Mouse (Mus musculus) ovary, adult 18-20 months (tissue): ENCODE measurements around the gene Psmg4.

Source experiments
- DNase-seq: peaks from one replicate; pipeline ENCODE4 v3.0.0; 2022; ENCODE audit warnings: low spot score, mixed read lengths

Gene Psmg4

GRCm38 (mm10) chr13:34162491-34163303, at the start of gene Psmg4:
Gene Psmg4 (plus strand): TSS chr13:34162964.
- DNase-seq: peak; percentile 85

DNA sequence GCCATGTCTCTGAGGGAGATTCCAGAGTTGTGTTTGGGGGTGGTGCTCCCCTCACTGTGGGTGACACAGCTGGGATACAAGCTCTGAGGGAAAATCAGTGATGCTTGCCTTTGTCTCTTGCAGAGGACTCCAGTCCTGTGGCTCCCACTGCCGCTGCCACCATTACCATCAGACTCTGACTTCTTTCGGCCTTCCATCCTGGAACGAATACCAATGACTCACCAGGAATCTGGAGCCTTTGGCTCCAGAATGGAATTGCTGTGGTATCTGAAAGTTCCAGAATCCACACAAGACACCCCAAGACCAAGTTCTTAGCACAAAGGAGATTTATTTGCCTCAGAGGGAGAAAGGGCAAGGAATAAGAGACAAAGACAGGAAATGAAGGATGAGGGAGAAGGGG, 49.7 kb upstream of the Psmg4 start:
- no peak for DNase-seq

GRCm38 (mm10) chr13:34114654-34115053, 48.1 kb upstream of the Psmg4 start:
- DNase-seq: no peak

- no peak for DNase-seq
These were observed 46.3 kb upstream of the Psmg4 start for GRCm38 (mm10) chr13:34116508-34116907.

GRCm38 (mm10) chr13:34118816-34119215, 43.9 kb upstream of the Psmg4 start:
- no peak for DNase-seq

DNA sequence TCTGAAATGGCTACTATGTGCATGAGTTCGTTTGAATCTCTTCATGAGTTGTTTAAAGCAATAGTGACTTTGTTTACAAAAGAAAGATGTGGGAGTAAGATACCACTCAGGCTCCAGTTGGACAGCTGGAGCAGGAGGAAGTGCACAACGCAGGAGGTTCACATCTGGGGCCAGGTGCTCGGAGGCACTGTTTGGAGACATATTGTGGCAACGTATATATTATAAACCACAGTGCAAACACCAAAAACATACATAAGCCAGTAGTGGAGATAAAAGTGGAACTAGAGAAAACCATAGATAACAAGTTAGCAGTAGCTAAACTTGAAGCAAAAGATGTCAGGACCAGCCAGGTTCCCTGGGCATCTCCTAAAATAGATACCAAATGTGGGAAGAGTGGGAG, 43.4 kb upstream of the Psmg4 start:
- no peak for DNase-seq

- DNase-seq: no peak
These were observed 42.2 kb upstream of the Psmg4 start for GRCm38 (mm10) chr13:34120536-34120935.

- DNase-seq: no peak
These were observed 37.1 kb upstream of the Psmg4 start for GRCm38 (mm10) chr13:34125711-34126110.

GRCm38 (mm10) chr13:34128276-34129114, 34.3 kb upstream of the Psmg4 start:
- no peak for DNase-seq

GRCm38 (mm10) chr13:34129485-34130225, 33.1 kb upstream of the Psmg4 start:
- no peak for DNase-seq

DNA sequence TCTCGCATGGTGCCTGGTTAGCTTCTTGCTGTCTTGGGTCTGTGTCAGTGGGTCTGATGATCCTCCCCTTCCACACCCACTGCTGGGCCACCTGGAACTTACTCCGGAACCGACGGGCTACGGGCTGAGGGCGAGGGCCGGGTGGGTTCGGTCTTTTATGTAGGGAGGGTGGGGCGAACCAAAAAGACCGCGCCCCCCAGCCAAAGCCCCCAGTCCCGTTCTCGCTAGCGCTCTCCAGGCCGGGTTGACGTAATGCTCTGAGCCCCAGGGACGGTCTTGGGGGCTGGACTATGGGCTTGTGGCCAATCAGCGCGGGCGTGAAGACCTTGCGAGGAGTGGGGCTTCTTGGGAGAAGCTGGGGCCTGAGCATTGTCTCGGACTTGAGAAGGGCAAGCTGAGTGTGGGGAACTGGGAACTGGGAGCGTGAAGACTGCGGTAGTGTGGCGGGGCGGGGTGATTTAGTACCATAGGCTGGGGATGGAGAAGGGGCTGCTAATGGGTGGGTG, 32.5 kb upstream of the Psmg4 start, which contains the start of gene Tubb2b:
Gene Tubb2b, minus strand, starts transcription at position 241 of the 506 bp plus-strand sequence.
- DNase-seq: peak; percentile 39

- DNase-seq: no peak
These were observed 31.6 kb upstream of the Psmg4 start for GRCm38 (mm10) chr13:34131011-34131707.

- DNase-seq: no peak
These were observed 31.1 kb upstream of the Psmg4 start for GRCm38 (mm10) chr13:34131708-34132060.

- no peak for DNase-seq
These were observed 30.5 kb upstream of the Psmg4 start for GRCm38 (mm10) chr13:34132299-34132698.

DNA sequence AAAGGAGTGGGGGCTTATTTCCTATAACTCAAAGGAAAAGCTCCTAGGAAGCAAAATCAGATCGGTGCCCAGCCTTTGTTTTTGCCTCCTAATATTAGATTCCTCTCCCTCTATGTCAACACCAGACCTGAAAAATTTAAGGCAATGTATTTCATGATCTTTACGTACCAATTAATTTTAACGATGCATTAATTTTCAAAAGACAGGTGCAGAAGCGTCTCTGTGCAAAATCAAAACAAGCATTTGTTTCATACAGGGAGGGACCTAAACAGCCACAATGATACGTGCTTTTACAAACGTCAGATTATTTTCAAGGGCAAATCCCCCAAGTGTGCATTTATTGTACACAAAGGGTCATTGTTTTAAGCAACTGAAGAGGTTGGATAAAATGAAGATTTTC, 29.9 kb upstream of the Psmg4 start:
- no peak for DNase-seq

- no peak for DNase-seq
These were observed 29.3 kb upstream of the Psmg4 start for GRCm38 (mm10) chr13:34133326-34134071.

- DNase-seq: no peak
These were observed 28.5 kb upstream of the Psmg4 start for GRCm38 (mm10) chr13:34134276-34134675.

GRCm38 (mm10) chr13:34136605-34137004, 26.2 kb upstream of the Psmg4 start:
- DNase-seq: no peak

- no peak for DNase-seq
These were observed 19.4 kb upstream of the Psmg4 start for GRCm38 (mm10) chr13:34143389-34143788.

- no peak for DNase-seq
These were observed 15.8 kb upstream of the Psmg4 start for GRCm38 (mm10) chr13:34146916-34147315.

GRCm38 (mm10) chr13:34148181-34148580, 14.6 kb upstream of the Psmg4 start:
- no peak for DNase-seq
